Comparison of ENCODE assay signal across 16 mouse cellular contexts in genomic region chr17:85311348-85311747, GRCm38 (mm10).
DNase-seq lines count a peak whose midpoint lies in the region; ATAC-seq and TF ChIP-seq lines count a peak whose summit lies in the region.
"Had no signal": no experiment of that assay in that cellular context is flagged by ENCODE, and none has a peak within 500 bp of the region (broad histone marks: within the 10 kb centered on the region; RNA-seq: fewer than 3 reads in every experiment).

No protein-coding gene starts in this region.

- peak; percentile 65 for TF ChIP-seq CTCF in forebrain, postnatal 0 days (IDR thresholded peaks at IDR 0.05; ENCODE audit: low read depth)

- no peaks in the 10 kb centered on the region for H3K36me3 ChIP-seq in forebrain, postnatal 0 days (ENCODE audit: insufficient read depth)
- no peaks in the 10 kb centered on the region for H3K36me3 ChIP-seq in forebrain, embryonic 11.5 days (ENCODE audit: control insufficient read depth, insufficient read depth, low read length)
- H3K36me3 ChIP-seq in kidney, embryonic 16.5 days (ENCODE audit: insufficient read depth, low read length) = no peaks in the 10 kb centered on the region

- H3K9ac ChIP-seq in forebrain, postnatal 0 days = no peak overlapping the region
- H3K9ac ChIP-seq in forebrain, embryonic 11.5 days (ENCODE audit: low read length) = no peak overlapping the region
- no peak overlapping the region for H3K9ac ChIP-seq in kidney, embryonic 16.5 days (replicated peaks; ENCODE audit: low read length)
- H3K9ac ChIP-seq: liver, embryonic 14.5 days had no signal

- peak; percentile 62 for DNase-seq in forebrain, postnatal 0 days
- no peak for DNase-seq in forebrain, embryonic 11.5 days (ENCODE audit: low spot score)
- DNase-seq in frontal cortex, adult 2 months (ENCODE audit: extremely low spot score in 1 of 2, low spot score in 1 of 2) = peak; percentile 22 to 68
- peak; percentile 37 to 48 for DNase-seq in layer of hippocampus, postnatal 10 days (ENCODE audit: low spot score in 2 of 2)
- DNase-seq in right cerebral cortex, adult 2 months (ENCODE audit: low spot score in 2 of 2) = peak; percentile 53 to 58
- no peak for DNase-seq in ovary, postnatal 36 days (ENCODE audit: low spot score)
- DNase-seq in testis, postnatal 14 days (ENCODE audit: low spot score) = no peak
- DNase-seq: gastrocnemius, postnatal 25 days; thymus, postnatal 36 days had no signal

- no peaks in the 10 kb centered on the region for H3K4me1 ChIP-seq in forebrain, postnatal 0 days (ENCODE audit: insufficient read depth)
- H3K4me1 ChIP-seq in forebrain, embryonic 11.5 days (replicated peaks; ENCODE audit: control insufficient read depth, insufficient read depth, low read length) = no peaks in the 10 kb centered on the region
- H3K4me1 ChIP-seq in kidney, embryonic 16.5 days (ENCODE audit: insufficient read depth, low read length) = no peaks in the 10 kb centered on the region

- no peak overlapping the region for H3K4me2 ChIP-seq in forebrain, postnatal 0 days (ENCODE audit: low read depth)
- no peak overlapping the region for H3K4me2 ChIP-seq in forebrain, embryonic 11.5 days (ENCODE audit: low read depth, low read length, severe bottlenecking)
- H3K4me2 ChIP-seq in kidney, embryonic 16.5 days (replicated peaks; ENCODE audit: low read depth, low read length) = no peak overlapping the region

- no peaks in the 10 kb centered on the region for H3K27me3 ChIP-seq in forebrain, postnatal 0 days (ENCODE audit: insufficient read depth, low read length)
- H3K27me3 ChIP-seq in forebrain, embryonic 11.5 days (ENCODE audit: control insufficient read depth, insufficient read depth, low read length) = no peaks in the 10 kb centered on the region
- no peaks in the 10 kb centered on the region for H3K27me3 ChIP-seq in kidney, embryonic 16.5 days (ENCODE audit: insufficient read depth, low read length)

- 60% methylated on average over 13 of the region's 13 CpGs for WGBS in forebrain, postnatal 0 days
- 84% methylated on average over 13 of the region's 13 CpGs for WGBS in forebrain, embryonic 11.5 days
- 72% methylated on average over 13 of the region's 13 CpGs for WGBS in kidney, embryonic 16.5 days

- H3K4me3 ChIP-seq in forebrain, postnatal 0 days (ENCODE audit: low read depth, low read length) = no peak overlapping the region
- no peak overlapping the region for H3K4me3 ChIP-seq in forebrain, embryonic 11.5 days (ENCODE audit: low read depth, low read length)
- no peak overlapping the region for H3K4me3 ChIP-seq in kidney, embryonic 16.5 days (ENCODE audit: low read length)
- H3K4me3 ChIP-seq: erythroblast, embryonic 14.5 days; myocyte had no signal

- peak; percentile 89 for ATAC-seq in forebrain, postnatal 0 days
- ATAC-seq in forebrain, embryonic 11.5 days (replicated peaks; ENCODE audit: low FRiP score) = no peak
- ATAC-seq in kidney, embryonic 16.5 days (ENCODE audit: low FRiP score, low TSS enrichment) = no peak
- ATAC-seq: activated CD4-positive, CD25-positive, alpha-beta regulatory T cell, adult 4 months; intestine, embryonic 16.5 days had no signal

- no peak overlapping the region for H3K27ac ChIP-seq in forebrain, postnatal 0 days (ENCODE audit: low read depth, low read length)
- no peak overlapping the region for H3K27ac ChIP-seq in forebrain, embryonic 11.5 days (ENCODE audit: low read depth, low read length)
- no peak overlapping the region for H3K27ac ChIP-seq in kidney, embryonic 16.5 days (ENCODE audit: low read length)
- H3K27ac ChIP-seq: liver, embryonic 14.5 days; macrophage had no signal

- H3K9me3 ChIP-seq in forebrain, postnatal 0 days (ENCODE audit: low read length) = no peaks in the 10 kb centered on the region
- no peaks in the 10 kb centered on the region for H3K9me3 ChIP-seq in forebrain, embryonic 11.5 days (ENCODE audit: control insufficient read depth, low read length)
- H3K9me3 ChIP-seq in kidney, embryonic 16.5 days (ENCODE audit: low read length) = no peaks in the 10 kb centered on the region

Comparison
In these comparisons a context has a peak if more than half of its experiments do, and no peak if none do; other contexts are left out.
1. DNase-seq: peak in forebrain, postnatal 0 days (single experiment), frontal cortex, adult 2 months (2 of 2), layer of hippocampus, postnatal 10 days (2 of 2) and right cerebral cortex, adult 2 months (2 of 2); none in forebrain, embryonic 11.5 days (single experiment), ovary, postnatal 36 days (single experiment) and testis, postnatal 14 days (single experiment).